Mouse (Mus musculus) mature B cell (primary cell): ENCODE results near the gene Mcub.

Source experiments
- in situ Hi-C: fragments of 300-500 bp; cut with MboI; formaldehyde crosslinking; loops from 2 replicates; pipeline ENCODE4 v1.14.3; 2019

Mcub gene

DNA sequence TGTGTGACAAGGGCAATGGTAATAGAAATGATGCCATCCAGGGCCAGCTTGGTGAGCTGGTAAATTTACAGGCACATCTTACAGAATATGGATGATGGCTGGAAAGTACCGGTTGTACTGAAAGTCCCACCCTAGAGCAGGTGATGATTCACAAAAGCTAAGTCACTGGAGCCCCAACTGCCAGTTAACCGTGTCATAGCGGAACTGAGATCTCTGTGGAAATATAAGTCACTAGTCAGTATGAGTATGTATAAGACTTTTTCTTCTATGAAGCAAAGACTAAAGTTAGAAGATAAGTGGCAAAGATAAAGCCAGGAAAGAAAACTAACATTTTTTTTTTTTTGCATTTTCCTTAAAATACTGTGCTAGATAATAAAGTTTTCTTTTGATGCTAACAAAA, 76.9 kb downstream of the Mcub start:
- in situ Hi-C loops = no loop called here

DNA sequence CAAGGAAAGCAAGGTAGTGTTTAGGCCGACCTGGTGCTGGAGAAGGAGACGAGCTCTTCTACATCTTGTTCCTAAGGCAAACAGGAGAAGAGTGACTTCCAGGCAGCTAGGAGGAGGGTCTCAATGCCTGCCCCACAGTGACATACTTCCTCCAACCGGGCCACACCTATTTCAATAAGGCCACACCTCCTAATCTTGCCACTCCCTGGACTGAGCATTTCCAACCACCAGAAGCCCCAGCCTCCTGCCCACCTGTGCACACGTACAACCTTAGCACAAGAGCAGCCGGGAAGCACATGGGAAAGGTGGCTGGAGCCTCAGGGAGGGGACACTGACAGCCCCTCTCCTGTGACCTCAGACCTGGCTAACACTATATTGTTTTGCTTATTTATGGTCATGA, 78.0 kb downstream of the Mcub start:
- in situ Hi-C loops = no loop called here

DNA sequence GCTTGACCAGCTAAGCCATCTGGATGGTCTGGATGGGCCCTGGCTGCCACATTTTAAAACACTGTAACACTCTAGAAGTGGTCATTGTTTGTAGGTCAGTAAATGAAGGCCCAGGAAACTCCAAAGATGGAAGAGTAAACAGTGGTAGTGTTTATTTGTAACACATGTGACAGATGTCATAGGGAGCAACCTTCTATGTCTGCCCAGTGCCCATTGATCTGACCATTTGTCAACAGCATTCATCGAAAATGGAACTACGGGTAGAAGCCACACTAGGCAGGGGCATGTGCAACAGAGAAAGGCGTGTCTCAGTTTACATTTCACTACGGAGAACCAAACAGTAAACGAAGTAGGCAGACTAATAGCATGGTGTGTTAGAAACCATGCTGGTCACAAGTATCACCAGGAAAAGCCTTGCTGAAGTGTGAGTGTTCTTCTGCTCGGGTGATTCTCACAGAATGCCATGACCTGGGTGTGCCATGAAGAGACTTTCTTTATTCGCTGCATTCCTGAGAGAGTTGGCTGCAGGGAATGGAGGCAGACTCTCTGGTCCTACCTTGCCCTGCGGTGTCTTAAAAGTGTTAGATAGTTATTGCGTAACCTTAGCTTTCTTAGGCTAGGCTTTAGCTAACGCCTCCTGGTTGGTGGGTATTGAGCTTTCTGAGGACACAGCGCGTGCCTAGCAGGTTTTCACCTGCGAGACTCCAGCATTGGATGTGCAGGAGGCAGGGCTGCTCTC, 82.1 kb downstream of the Mcub start:
- in situ Hi-C loops = no loop called here

DNA sequence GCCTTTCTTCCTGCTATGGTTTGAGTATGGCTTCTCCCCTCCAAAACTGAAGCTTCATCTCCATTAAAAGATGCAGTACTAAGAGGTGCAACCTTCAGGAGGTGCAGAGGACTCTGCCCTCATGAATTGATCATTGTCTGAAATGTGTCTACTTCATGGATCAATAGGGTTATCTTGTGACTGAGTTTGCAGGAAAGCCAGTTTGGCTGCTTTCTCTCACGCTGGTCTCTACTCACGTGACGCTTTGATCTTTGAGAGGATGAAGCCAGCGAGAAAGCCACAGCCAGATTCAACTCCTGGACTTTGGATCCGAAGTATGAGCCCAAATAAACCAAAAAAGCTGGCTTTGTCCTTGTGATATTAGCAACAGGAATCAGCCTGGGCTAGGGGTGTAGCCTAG, 83.6 kb downstream of the Mcub start:
- in situ Hi-C loops = no loop called here

DNA sequence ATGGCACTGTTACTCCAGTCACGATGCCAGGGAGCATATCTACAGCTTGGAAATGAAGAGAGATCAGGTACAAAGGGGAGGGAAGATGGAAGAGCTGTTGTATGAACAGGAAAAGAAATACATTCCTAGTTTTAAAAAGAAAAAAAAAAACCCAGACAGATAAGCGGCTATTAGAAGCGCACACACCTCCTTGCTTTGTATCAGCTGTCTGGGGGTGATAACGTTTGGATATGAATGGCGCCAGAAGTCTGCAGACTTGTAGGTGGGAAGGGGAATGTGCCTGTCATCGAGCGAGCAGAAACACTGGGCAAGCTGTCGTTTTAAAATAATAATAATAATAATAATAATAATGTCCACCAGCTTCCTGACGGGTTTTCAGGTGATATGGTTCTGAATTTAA, 84.4 kb downstream of the Mcub start:
- in situ Hi-C loops = no loop called here

DNA sequence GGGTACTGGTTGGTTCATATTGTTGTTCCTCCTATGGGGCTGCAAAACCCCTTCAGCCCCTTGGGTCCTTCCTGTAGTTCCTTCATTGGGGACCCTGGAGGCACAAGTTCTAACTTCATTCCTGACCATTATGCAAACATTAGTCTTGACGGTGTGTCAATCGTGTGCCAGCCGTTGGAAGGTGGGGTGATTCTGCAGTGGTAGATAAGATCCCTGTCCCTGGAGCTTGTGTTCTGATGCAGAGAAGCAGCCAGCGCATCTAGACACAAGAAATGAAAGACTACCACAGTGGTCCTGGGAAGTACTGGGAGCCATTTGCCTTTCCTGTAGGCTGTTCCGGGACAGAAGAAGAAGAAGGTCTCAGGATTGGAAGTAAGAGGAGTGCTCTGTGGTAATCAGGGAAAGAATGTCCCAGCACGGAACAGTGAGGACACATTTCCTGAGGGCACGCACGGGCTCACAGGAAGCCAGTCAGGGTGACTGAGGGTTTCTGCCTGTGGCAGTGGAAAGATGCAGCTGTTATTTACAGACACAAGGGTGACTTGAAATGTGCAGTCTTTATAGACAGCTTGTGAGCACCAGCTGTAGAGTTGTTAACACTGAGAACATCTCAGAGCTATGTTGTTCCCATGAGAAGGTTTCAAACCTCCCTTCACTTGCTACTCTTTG, 88.9 kb downstream of the Mcub start:
- in situ Hi-C loops = no loop called here

DNA sequence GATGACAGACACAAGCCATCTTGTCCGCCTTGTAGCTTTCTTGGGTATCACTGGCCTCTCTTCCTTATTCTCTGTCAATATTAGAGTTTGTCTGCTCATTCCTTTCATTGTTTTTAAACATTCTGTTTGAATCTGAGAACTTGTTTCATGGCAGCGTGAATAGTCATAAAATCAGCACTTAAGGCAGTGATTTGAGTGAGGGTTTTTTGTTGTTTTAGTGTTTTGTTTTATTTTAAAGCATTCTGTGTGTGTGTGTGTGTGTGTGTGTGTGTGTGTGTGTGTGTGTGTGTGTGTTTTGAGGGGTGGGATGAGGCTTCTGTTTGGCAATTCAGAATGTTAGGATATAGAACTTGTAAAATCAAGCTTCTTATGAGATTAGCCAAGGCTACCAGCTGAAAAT, 90.1 kb downstream of the Mcub start:
- in situ Hi-C loops = no loop called here

DNA sequence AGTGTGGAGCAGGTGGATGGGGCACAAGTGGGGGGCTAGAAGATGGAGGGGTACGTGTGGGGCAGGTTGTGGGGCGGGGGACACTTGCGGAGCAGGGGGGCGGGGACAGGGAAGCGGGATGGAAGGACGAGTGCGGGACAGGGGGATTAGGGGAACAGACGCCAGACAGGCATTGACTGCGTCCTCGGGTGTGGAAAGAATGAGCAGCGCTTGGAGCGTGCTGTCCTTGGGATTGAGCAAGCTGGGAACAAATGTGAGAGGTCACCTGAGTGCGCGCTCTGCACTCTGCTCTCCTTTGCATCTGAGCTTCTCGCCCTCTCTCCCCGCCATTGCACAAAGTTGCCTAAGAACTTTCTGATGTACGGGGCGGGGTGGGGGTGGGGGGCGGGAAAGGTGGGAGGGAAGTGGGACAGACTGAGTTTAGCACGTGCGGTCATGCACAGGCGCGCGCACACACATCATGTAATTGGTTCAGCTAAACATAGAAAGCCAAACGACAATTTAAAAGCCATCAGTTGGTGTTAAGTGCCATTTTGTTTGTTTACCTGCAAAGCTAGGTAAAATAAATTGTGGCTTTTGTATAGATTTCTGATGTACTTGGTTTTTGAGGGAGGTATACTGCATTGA, 90.8 kb downstream of the Mcub start:
- in situ Hi-C loops = no loop called here

DNA sequence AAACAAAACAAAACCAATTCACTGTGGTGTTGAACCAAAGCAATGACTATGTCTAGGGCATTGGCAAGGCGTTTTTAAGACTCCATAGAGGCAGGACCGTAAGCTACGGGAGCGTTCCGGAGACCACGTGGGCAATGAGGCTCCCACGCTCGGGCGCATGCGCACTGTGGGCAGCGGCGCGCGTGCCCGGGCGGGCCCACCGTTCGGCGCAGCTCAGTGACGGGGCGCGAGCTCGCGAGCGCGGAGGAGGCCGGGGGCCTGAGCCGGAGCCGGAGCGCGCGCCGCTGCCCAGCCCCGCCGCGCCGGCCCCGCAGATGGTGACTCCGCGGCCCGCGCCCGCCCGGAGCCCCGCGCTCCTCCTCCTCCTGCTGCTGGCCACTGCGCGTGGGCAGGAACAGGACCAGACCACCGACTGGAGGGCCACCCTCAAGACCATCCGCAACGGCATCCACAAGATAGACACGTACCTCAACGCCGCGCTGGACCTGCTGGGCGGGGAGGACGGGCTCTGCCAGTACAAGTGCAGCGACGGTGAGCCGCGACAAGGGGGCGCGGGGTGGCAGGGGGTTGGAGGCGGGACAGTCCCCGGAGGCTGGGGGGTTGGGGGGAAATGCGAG, 91.5 kb downstream of the Mcub start, which contains the start of gene Pla2g12a:
Pla2g12a (plus strand) TSS at position 202 of the 617 bp plus-strand sequence.
- in situ Hi-C loops = no loop called here

DNA sequence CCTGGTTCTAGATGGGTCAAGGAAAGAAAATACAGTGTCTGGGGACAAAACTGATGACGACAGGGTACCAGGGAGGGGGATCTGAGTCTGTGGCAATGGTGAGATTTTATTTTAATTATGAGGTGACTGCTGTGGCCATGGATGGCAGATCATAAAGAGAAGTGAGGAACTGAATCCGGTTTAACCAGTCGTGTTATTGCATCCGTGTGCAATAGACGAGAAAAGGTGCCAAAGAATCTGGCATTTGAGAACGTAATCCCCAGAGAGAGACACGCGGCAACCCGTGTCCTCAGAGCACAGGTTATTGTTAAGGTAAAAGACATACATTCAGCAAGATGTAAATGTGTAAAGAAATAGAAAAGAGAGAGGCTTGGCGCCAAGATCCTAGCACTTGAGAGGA, 92.7 kb downstream of the Mcub start:
- in situ Hi-C loops = no loop called here
